Mouse (Mus musculus) ES-Bruce4 (cell line): ENCODE measurements around the gene Rhof.

Experiments
- CTCF ChIP-seq: IDR thresholded peaks from one replicate; pipeline ENCODE4 v1.8.1; 2011; ENCODE audit warnings: low read depth, low read length
- POLR2A ChIP-seq: IDR thresholded peaks from one replicate; pipeline ENCODE4 v1.8.1; 2011; ENCODE audit warnings: low read length; ENCODE audit not compliant: insufficient read depth

DNA sequence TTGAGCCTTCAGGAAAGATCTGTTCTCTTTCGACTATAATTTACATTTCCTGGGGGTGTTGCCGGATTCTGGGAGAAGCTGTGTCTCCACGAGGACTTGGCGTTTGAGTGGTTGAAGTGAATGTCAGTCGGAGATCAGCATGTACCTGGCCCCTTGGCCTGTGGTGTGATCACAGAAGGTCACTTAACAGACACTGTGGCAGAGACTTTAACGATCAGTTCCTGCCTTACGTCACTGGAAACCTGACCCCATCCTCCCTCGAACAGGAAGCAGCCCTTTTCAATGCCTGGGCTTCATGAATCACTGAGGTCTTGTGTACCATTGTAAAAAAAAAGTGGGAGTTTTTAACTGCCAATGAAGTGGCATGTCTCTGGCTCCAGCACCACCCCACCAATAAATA, 52.5 kb downstream of the Rhof start:
- TF ChIP-seq CTCF: no peak
- no peak for TF ChIP-seq POLR2A
